ENCODE assay signal across 8 mouse cellular contexts in genomic region chr10:122051831-122052230, GRCm38 (mm10). TPM values are rescaled to one million over a fixed set of nuclear protein-coding genes. Genes with fewer than 3 reads are reported as not detected.
DNase-seq lines count a peak whose midpoint lies in the region; ATAC-seq and TF ChIP-seq lines count a peak whose summit lies in the region.

No protein-coding gene starts in this region.

- H3K9me3 ChIP-seq in midbrain, embryonic 10.5 days (replicated peaks), result no peaks in the 10 kb centered on the region
- no peaks in the 10 kb centered on the region for H3K9me3 ChIP-seq in midbrain, embryonic 15.5 days

- no peak for TF ChIP-seq POLR2A in liver, adult 2 months (IDR thresholded peaks at IDR 0.05; ENCODE audit: extremely low read depth, insufficient read depth, low read length)

- no peaks in the 10 kb centered on the region for H3K36me3 ChIP-seq in midbrain, embryonic 10.5 days
- no peaks in the 10 kb centered on the region for H3K36me3 ChIP-seq in midbrain, embryonic 15.5 days (replicated peaks)
- H3K36me3 ChIP-seq in liver, adult 2 months (ENCODE audit: control insufficient read depth, insufficient read depth, low read length), result no peaks in the 10 kb centered on the region

- H3K79me2 ChIP-seq in liver, adult 2 months (ENCODE audit: control insufficient read depth, insufficient read depth, low read length), result no peaks in the 10 kb centered on the region

- H3K27me3 ChIP-seq in midbrain, embryonic 10.5 days (ENCODE audit: low read depth, poor library complexity, severe bottlenecking), result no peaks in the 10 kb centered on the region
- no peaks in the 10 kb centered on the region for H3K27me3 ChIP-seq in midbrain, embryonic 15.5 days (replicated peaks)
- peaks cover 3% of the 10 kb centered on the region; the same call in 1 of the 2 replicates for H3K27me3 ChIP-seq in liver, adult 2 months (ENCODE audit: control insufficient read depth, insufficient read depth, low read length)

- H3K4me3 ChIP-seq in midbrain, embryonic 10.5 days, result no peak overlapping the region
- H3K4me3 ChIP-seq in midbrain, embryonic 15.5 days, result no peak overlapping the region
- H3K4me3 ChIP-seq in liver, adult 2 months (ENCODE audit: insufficient read depth, low read depth, low read length), result no peak overlapping the region; the same call in 1 of the 2 replicates

- no peaks in the 10 kb centered on the region for H3K4me1 ChIP-seq in midbrain, embryonic 10.5 days
- no peaks in the 10 kb centered on the region for H3K4me1 ChIP-seq in midbrain, embryonic 15.5 days
- H3K4me1 ChIP-seq in liver, adult 2 months (ENCODE audit: control insufficient read depth, insufficient read depth, low read length), result no peaks in the 10 kb centered on the region

- no peak for ATAC-seq in midbrain, embryonic 15.5 days (replicated peaks)

- H3K9ac ChIP-seq in midbrain, embryonic 15.5 days, result no peak overlapping the region
- H3K9ac ChIP-seq in liver, adult 2 months (ENCODE audit: low read depth, low read length), result no peak overlapping the region

- H3K4me2 ChIP-seq in midbrain, embryonic 15.5 days, result no peak overlapping the region

- H3K27ac ChIP-seq in midbrain, embryonic 10.5 days (replicated peaks), result no peak overlapping the region
- H3K27ac ChIP-seq in midbrain, embryonic 15.5 days, result no peak overlapping the region
- H3K27ac ChIP-seq in liver, adult 2 months (replicated peaks; ENCODE audit: insufficient read depth, low read depth, low read length), result no peak overlapping the region

- TF ChIP-seq CTCF in liver, adult 2 months (IDR thresholded peaks at IDR 0.05; ENCODE audit: low read depth, low read length), result peak; percentile 100

- peak; percentile 79 for DNase-seq in midbrain, embryonic 10.5 days (ENCODE audit: low spot score)
- peak; percentile 94 for DNase-seq in brain, adult 2 months (ENCODE audit: low read depth, low spot score)
- DNase-seq in forelimb bud, embryonic 11.5 days (ENCODE audit: low read depth, low spot score), result peak; percentile 87
- DNase-seq in kidney, adult 8-10 months, result peak; percentile 63 to 92
- peak; percentile 65 for DNase-seq in liver, adult 2 months (ENCODE audit: extremely low read depth, low read depth, low spot score)
- DNase-seq in retina, embryonic 14.5 days (ENCODE audit: low spot score), result peak; percentile 94
- peak; percentile 68 to 81 for DNase-seq in thymus, postnatal 36 days

- WGBS in midbrain, embryonic 10.5 days, result 35% methylated on average over 6 of the region's 6 CpGs
- WGBS in midbrain, embryonic 15.5 days, result 32% methylated on average over 6 of the region's 6 CpGs
- WGBS in liver, adult 2 months, result 19% methylated on average over 6 of the region's 6 CpGs

RNA-seq across cellular contexts. Expression of gene Srgap1, which starts 4.7 kb away (rescaled TPM):
- polyA plus RNA-seq in midbrain, embryonic 10.5 days (2016; fragmentation: Nextera tagmentation; extraction: Ambion mirVana), result 11.5 and 12.4 TPM in 2 replicates
- 41.1 and 41.8 TPM in 2 replicates for polyA plus RNA-seq in midbrain, embryonic 15.5 days (2015; fragmentation: Nextera tagmentation; extraction: Ambion mirVana)
- total RNA-seq in liver, adult 2 months (2014; rRNA removed), result 0.54 and 0.55 TPM in 2 replicates
- 0.16 and 0.31 TPM in 2 replicates for polyA plus RNA-seq in liver, adult 2 months (2012; rRNA removed)

RNA-seq across cellular contexts. Expression of gene Rxylt1, which starts 45.3 kb away (rescaled TPM):
- 32.8 and 34.7 TPM in 2 replicates for polyA plus RNA-seq in midbrain, embryonic 10.5 days (2016; fragmentation: Nextera tagmentation; extraction: Ambion mirVana)
- polyA plus RNA-seq in midbrain, embryonic 15.5 days (2015; fragmentation: Nextera tagmentation; extraction: Ambion mirVana), result 38.0 and 38.4 TPM in 2 replicates
- total RNA-seq in liver, adult 2 months (2014; rRNA removed), result 18.7 and 22.9 TPM in 2 replicates
- polyA plus RNA-seq in liver, adult 2 months (2012; rRNA removed), result 3.5 and 3.7 TPM in 2 replicates
